Mouse (Mus musculus) C2C12 (cell line): ENCODE results near the gene Klk7.

Source experiments
- CEBPB ChIP-seq: IDR thresholded peaks from one replicate; pipeline ENCODE4 v1.6.1; 2011; ENCODE audit warnings: low read depth, mild to moderate bottlenecking, control low read depth, moderate library complexity
- CTCF ChIP-seq: IDR thresholded peaks from one replicate; pipeline ENCODE4 v1.5.1; 2011; ENCODE audit not compliant: control insufficient read depth, insufficient read depth, insufficient read length
- MAX ChIP-seq: IDR thresholded peaks from one replicate; pipeline ENCODE4 v1.6.1; 2011; ENCODE audit warnings: mild to moderate bottlenecking, control low read depth
- MYOD1 ChIP-seq: IDR thresholded peaks from one replicate; pipeline ENCODE4 v1.6.1; 2011; ENCODE audit warnings: low read depth; ENCODE audit not compliant: control insufficient read depth, insufficient read length
- USF1 ChIP-seq: IDR thresholded peaks from one replicate; pipeline ENCODE4 v1.6.1; 2011; ENCODE audit warnings: low read depth, mild to moderate bottlenecking, control low read depth, moderate library complexity

- no peak for TF ChIP-seq CTCF
- no peak for TF ChIP-seq MAX
- no peak for TF ChIP-seq MYOD1
- no peak for TF ChIP-seq USF1
- TF ChIP-seq CEBPB = no peak
Measured at GRCm38 (mm10) chr7:43797333-43797769, 13.7 kb upstream of the Klk7 start, which contains the start of gene Klk8.
